Mouse (Mus musculus): ENCODE results near the gene Cfap57.
"Not testable (repeated sequence)": the region's sequence is repeated elsewhere in the genome, so short reads cannot be mapped to it uniquely, and the experiment has no call there.

The Cfap57 gene

DNA sequence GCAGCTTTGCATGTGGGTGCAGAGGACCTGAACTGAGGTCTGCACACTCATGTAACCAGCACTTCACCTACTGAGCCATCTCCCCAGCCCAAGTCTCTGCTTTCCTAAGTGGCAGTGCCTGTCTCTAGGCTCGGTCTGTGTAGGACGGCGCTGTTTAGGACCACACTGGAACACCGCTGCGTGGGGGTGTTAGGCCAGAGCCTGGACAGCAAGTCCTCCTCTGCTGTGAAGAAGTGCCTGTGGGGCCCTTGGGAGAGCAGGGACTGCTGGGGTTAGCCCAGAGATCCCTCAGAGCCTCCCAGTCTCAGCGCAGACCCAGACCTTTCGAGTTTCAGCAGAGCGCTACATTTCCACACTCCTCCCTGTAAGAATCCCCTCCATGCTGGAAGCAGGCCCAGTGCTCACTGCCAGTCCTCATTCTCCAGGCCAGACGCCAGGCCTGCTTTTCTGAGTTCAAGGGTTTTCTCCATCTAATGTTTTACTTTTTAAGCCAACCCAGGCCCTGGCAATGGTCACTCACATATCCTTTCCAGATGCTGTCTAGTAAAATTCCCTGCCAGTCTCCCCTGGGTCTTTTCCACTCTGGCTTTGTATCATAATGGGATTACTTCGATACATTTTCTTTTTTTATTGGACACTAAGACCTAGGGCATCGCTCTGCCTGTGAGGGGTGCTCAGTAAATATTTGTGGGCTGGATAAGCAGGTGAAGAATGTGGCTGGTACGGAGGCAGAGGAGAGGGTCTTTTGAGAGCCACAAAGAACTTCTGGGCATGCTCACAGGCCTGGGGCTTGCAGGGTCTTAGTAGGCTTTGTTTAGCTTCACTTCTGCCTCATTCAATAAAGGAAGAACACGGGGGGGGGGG, 56.3 kb downstream of the Cfap57 start:
- no peak for DNase-seq (ENCODE audit: low read depth, low spot score)

DNA sequence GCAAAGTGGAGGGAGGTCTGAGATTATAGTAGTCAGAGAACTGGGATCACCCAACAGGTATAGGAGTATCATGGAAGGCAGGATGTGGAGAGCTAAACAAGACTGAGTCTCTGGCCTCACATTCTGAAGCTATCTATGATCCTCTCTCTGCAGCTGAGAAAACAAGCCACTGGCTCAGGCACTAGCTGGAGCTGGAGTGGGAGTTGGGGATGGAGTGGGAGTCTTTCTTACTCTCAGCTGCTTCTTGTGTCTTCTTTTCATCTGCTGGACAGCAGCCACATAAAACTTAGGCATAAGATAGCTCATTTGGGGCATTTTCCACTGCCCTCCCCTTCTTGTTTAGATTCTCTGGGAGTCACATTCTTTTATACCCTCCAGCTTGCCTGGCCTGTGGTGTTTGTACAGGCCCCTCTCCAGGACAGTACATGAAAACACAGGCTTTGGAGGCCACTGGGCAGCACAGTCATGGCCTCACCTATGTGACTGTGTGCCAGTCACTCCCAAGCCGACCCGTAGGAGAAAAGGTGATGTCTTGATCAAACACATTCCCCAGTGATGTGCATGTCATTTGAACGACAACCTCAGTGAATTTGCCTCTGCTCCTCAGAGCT, 67.4 kb downstream of the Cfap57 start:
- DNase-seq (ENCODE audit: low read depth, low spot score): no peak

DNA sequence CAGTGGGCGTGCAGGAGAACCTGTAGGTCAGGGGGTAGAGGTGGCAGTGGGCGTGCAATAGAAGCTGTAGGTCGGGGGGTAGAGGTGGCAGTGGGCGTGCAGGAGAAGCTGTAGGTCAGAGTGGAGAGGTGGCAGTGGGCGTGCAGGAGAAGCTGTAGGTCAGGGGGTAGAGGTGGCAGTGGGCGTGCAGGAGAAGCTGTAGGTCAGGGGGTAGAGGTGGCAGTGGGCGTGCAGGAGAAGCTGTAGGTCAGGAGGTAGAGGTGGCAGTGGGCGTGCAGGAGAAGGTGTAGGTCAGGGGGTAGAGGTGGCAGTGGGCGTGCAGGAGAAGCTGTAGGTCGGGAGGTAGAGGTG, 72.5 kb downstream of the Cfap57 start:
- not testable (repeated sequence) for DNase-seq (ENCODE audit: low read depth, low spot score)

DNA sequence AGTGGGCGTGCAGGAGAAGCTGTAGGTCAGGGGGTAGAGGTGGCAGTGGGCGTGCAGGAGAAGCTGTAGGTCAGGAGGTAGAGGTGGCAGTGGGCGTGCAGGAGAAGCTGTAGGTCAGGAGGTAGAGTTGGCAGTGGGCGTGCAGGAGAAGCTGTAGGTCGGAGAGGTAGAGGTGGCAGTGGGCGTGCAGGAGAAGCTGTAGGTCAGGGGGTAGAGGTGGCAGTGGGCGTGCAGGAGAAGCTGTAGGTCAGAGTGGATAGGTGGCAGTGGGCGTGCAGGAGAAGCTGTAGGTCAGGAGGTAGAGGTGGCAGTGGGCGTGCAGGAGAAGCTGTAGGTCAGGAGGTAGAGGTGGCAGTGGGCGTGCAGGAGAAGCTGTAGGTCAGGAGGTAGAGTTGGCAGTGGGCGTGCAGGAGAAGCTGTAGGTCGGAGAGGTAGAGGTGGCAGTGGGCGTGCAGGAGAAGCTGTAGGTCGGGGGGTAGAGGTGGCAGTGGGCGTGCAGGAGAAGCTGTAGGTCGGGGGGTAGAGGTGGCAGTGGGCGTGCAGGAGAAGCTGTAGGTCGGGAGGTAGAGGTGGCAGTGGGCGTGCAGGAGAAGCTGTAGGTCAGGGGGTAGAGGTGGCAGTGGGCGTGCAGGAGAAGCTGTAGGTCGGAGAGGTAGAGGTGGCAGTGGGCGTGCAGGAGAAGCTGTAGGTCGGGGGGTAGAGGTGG, 73.0 kb downstream of the Cfap57 start:
- DNase-seq (ENCODE audit: low read depth, low spot score): not testable (repeated sequence)

DNA sequence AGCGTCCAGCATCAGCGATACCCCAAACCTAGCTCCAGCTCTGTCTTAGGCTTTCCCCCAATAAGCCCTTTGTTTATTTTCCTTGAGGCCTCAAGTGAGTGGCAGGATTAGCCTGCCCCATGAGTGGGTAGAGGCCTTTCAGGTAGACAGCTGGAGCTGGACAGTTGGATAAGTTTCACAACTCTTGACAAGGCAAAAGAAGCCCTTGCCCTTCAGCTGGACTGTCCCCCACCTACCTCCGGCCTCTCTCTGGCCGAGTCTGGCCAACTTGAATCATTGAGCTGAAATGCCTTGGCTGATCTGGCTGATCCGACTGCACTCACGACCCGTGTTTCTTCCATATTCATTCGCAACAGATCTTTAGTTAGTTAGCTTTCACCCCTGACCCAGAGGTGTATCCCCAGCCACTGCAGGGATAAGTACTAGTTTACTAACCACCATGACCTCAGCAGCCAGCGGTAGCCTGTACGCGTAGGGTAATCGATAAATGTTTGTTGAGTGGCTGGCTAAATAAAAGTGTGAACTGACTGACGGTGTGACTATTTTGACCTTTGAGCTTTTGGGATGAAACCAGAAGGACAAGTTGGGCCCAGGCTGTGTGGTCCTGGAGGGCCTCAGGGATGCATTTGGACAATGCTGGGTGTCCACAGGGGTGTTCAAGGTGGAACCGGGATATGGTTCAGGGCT, 76.0 kb downstream of the Cfap57 start:
- no peak for DNase-seq (ENCODE audit: low read depth, low spot score)

DNA sequence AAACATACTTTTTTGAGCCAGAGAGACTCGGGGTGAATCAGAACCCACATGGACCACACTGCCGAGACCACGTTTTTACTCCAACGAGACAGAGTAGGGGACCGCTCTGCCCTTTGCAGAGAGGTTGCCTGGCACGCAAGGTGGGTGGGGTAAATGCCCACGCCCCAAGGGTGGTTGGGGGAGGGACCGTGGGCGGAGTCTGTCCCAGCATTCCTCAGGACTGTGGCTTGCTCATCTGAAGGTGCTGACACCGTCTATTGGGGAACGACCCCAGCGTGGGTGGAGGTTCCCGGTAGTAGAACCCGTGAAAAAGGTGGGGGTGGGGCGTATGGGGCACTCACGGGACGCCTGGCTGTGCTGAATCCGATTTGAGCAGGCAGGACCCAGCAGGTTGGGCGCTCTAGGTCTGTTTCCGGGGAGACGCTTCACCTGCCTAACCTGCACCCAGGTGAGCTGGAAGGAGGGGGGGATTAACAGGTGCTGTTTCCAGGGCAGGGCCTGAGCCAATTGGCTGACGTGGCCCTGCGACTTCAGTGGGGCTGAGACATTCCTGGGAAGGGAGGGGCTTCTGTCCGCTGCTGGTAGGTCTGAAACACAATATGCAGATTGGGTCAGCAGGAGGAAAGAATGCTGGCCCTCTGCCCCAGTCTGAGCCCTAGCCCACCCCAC, 76.9 kb downstream of the Cfap57 start, which contains the start of gene Tmem125:
Gene Tmem125, minus strand, starts transcription at position 453 of the 669 bp plus-strand sequence.
- peak; percentile 81 for DNase-seq (ENCODE audit: low read depth, low spot score)

DNA sequence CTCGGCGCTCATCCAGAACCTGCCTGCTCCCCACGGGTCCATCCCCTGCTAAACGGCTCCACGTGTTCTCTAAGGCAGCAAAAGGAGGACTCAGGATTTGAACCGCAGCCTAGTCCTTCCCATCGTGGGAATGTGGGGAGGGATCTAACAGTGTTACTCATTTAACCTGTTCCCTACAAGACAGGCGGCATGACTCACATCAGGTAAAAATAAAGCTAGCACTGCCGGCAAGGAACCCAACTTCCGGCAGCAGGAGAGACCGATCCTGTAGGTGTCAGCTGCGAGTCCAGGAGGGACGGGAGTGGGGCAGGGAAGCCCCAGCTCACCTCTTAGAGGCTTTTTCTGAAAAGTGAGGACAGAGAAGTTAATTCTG, 77.4 kb downstream of the Cfap57 start:
- DNase-seq (ENCODE audit: low read depth, low spot score): peak; percentile 42

DNA sequence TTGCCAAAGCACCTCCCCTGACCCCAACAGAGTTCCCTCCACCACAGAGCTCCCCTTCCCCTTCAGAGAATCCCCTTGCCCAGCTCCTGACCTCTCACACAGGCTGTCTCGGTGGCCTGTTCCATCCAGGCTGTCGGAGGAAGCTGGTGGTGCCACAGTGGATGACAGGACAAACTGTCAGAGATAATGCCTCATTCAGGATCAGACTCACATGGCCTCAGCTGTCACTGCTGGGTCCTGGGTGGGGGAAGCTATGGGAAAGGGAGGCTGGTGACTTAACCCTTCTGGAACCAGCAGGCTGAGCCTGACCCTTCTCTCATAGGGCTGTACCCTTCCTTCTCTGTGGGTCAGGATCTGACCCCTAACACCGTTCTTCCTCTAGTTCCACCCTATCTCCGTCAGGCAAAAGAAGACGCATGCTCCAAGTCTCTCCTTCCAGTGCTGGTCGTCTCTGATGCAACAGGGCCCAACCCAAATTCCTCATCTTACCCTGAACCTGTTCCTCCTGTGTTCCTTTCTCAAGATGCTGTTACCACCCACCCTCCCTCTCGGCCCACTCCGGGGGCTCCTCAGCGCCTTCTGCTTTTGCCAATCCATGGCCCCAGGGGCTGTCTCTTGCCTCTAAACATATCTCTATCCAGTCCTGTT, 77.9 kb downstream of the Cfap57 start:
- peak; percentile 46 for DNase-seq (ENCODE audit: low read depth, low spot score)

DNA sequence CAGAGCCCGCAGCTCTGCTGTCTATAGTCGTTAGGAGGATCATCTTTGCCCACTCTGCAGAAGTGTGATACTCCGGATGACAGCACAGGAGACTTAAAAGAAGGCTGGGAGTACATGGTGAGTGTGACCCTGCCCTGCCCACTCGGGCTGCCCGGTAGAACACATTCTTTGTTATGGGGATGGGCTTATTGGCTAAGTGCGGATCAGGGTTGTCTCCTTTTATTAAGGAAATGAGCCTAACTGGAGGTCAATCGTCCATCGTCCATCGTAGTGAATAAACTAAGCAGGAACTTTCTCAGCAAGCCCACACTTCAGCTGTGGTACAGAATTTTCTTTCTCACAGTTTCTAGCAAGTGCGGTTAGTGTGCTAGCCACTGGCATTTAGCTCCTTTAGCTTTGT, 80.7 kb downstream of the Cfap57 start:
- DNase-seq (ENCODE audit: low read depth, low spot score): peak; percentile 82

DNA sequence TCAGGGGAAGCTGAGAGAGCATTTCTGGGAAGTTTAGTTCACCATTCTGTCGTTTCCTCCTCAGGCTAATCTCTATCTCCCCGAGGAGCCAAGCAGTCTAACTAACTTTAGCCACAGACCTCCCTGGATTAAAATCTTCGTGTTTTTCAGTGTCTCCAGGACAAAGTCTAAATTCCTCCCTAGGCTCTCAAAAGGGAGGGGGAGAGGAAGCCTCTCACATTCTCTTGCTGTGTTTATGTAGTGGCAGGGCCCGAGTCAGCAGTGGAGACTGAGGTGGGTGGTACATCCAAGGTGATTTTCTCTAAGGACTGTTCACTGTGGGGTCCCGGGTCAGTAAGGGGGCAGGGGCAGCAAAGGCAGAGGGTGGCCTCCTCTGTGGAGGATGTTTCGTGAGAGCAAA, 82.8 kb downstream of the Cfap57 start:
- no peak for DNase-seq (ENCODE audit: low read depth, low spot score)

DNA sequence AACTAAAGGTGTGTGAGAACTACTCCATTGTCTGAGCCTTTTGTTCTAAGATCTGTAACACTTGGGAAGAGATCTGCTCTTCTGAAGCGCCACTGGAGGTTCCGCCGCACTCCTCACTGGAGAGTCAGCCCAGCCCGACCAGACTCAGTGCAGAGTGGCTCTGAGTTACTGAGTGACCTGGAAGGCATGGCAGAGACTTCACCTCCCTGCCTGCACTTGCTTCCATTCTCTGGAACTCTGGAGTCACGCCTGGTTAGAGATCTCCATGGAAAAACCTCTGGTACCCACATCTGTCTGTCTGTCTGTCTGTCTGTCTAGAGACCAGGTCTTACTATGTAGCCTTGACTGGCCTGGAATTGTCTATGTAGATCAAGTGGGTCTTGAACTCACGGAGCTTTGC, 85.0 kb downstream of the Cfap57 start:
- no peak for DNase-seq (ENCODE audit: low read depth, low spot score)

DNA sequence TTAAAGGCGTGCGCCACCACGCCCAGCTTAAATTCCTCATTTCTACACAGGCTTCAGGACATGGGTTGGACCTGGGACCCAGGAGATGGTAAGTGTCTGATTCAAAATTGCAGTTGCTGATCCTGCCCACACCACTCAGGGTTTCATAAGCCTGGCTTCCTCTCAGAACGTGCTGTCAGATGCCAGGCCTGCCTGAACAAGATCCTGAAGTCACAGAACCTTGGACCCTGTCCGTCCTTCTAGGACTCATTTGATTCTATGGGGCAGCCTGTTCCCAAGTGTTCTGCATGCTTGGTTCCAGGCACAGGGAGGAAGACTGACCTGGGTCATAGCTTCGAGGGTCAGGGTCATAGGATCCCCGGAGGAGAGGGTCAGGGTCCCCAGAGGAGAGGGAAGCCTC, 87.0 kb downstream of the Cfap57 start:
- DNase-seq (ENCODE audit: low read depth, low spot score): no peak

DNA sequence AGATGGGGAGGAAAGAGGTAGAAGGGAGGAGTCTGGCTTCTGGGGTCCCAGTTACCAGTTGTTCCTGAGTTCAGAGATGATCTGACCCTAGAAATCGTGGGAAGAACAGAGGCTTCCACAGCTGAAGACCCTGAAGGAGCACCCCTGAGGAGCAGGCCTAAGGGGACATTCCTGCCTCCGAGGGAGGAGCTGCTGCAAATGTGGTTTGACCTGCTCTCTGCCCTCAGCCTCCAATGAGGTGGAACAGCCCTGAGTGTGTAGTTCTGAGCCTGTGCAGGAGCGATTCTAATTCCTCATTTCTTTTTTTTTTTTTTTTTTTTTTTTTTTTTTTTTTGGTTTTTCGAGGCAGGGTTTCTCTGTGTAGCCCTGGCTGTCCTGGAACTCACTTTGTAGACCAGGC, 87.4 kb downstream of the Cfap57 start:
- DNase-seq (ENCODE audit: low read depth, low spot score): no peak

DNA sequence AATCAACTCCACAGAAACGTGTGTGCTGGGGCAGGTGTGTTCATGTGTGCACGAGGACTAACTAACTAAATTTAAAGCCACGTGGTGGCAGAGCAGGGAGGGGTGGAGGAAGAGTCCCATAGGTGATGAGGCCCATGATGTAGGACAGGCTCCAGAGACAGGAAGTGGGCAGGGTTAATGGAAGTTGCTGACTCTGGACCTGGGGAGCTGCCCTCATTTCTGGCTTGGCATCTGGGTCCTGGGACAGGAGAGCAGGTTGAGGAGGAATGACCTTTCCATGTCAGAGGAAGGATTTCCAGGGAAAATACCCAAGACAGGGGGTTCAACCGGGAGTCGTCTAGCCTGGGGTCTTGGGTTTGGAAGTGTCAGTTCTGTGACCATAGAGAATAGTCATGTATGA, 87.9 kb downstream of the Cfap57 start:
- no peak for DNase-seq (ENCODE audit: low read depth, low spot score)

DNA sequence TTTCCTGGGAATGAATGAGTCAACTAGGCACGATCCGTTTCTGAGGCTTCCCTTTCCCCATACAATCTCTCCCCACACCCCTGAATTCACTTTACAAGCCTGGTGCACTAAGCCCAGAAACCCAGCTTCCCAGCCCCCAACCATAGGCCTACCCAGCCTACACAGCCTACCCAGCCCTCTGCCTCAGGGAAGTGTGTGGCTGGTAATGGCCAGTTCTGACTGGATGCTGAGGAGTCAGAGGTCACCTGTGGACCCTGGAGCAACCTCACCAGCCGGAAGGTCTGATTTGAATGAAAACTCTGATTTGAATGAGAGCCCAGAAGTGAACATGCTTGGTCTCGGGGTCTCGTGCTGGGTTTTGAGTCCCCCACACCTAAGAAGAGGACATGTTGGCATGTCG, 92.9 kb downstream of the Cfap57 start:
- peak; percentile 33 for DNase-seq (ENCODE audit: low read depth, low spot score)

DNA sequence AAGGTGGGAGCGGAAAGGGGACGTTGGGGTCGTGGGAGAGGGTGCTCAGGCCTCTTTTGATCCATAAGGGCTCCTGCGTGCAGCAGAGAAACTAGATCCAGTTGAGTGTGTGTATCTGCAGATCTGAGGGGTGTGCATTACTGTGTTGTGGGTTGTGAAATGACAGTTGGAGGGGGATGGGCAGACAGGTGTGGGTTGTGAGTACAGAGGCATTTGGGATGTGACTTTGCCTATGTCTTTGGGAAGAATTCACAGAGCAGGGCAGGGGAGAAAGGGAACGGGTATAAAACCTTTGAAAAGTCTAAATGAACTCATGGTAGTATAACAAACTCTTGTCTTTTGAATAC, 93.3 kb downstream of the Cfap57 start:
- DNase-seq (ENCODE audit: low read depth, low spot score): no peak

DNA sequence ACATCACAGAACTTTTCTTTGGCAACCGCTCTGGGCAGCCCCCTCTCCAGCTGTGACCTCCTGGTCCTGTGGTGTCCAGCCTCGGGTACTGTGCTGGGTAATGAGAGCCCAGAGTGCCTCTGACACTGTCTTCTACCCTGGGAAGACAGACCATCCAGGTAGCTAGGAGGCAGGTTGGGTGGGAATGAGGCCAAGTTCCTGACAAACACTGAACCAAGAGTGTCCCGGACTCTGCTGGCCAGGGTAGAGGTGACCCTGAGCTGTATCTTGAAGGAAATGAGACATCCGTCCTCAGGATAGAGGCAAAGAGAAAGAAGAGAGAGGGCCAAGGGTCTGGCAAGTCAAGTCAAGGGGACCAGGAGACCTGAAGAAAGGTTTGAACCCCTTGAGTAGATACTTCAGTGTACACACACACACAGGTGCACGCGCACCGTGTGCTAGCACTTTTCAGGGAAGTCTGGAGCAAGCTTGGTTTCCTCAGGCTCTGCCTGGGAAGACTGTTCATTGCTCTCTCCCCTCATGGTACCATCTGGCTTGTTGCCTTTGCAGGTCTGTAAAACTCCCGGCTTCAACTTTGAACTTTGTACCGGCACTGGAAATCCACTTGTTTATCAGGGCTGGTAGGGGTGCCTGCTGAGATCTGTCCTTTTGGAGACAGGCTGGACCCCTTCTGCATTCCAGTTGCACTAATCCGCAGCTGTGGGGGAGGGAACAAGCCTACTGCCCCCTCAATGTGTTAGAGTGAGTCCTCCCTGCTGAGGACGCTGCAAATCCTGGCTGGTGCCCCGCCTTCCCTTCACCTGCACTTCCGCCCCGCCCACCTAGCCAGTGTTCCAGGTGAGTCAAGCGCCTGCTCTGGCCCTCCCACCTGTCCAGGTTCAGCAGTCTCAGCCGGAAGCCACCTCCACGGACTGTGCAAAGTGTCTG, 93.9 kb downstream of the Cfap57 start, which contains the start of gene 2610528J11Rik:
Gene 2610528J11Rik, plus strand, starts transcription at position 592 of the 927 bp plus-strand sequence.
- DNase-seq (ENCODE audit: low read depth, low spot score): no peak

DNA sequence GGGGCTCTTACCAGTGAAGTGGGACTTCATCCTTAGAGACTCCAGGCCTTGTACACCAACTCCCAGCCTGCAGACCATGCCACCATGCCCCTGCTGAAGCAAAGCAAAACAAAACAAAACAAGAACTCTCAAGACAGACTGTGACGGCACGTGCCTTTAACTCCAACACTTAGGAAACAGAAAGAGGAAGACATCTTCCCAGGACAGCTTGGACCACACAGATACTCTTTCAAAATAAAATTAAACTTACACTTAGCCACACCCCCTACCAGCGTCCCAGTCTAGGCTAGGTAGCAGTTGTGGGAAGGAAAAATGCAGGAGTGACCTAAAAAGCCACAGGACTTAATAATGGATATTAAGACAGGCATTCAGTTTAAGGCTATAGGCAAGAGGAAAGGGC, 94.8 kb downstream of the Cfap57 start:
- no peak for DNase-seq (ENCODE audit: low read depth, low spot score)

DNA sequence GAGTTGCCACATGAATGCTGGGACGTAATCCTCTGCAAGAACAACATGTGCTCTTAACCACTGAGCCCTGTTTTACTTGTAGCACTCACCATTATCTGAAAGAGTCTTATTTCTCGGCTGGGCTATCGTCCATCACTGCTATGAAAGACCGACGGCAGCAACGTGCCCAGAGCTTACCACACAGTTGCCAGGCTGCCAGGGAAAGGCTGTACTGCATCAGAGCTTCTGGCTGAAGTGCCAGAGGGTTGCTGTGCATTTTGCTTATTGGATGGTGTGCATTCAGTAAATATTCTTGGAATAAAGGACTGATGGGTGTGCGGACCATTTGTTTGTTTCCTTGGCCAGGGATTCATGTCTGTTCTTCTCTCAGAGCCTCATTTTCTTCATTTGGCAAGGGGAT, 96.6 kb downstream of the Cfap57 start:
- DNase-seq (ENCODE audit: low read depth, low spot score): no peak

DNA sequence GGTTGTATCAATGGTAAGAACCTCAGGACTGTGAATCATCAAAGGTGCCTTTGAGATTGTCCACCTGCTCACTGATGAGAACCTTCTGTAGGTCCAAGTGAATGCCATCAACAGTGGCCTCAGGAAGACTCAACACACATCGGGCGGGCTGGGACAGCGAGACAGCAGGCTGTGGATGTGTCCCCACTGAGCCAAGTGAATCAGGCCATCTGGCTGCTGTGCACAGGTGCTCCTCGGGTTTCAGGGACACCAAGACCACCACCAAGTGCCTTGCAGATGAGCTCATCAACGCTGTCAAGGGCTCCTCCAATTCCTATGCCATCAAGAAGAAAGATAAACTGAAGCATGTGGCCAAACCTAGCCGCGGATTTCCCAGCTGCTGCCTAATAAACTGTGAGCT, 98.3 kb downstream of the Cfap57 start:
- no peak for DNase-seq (ENCODE audit: low read depth, low spot score)
